Mouse (Mus musculus): ENCODE results near the gene Mthfsd. TPM values are rescaled to one million over a fixed set of nuclear protein-coding genes. Genes with fewer than 3 reads are reported as not detected.

Gene Mthfsd
- polyA plus RNA-seq, 1 experiment from 2014 or later: 45.2 TPM

DNA sequence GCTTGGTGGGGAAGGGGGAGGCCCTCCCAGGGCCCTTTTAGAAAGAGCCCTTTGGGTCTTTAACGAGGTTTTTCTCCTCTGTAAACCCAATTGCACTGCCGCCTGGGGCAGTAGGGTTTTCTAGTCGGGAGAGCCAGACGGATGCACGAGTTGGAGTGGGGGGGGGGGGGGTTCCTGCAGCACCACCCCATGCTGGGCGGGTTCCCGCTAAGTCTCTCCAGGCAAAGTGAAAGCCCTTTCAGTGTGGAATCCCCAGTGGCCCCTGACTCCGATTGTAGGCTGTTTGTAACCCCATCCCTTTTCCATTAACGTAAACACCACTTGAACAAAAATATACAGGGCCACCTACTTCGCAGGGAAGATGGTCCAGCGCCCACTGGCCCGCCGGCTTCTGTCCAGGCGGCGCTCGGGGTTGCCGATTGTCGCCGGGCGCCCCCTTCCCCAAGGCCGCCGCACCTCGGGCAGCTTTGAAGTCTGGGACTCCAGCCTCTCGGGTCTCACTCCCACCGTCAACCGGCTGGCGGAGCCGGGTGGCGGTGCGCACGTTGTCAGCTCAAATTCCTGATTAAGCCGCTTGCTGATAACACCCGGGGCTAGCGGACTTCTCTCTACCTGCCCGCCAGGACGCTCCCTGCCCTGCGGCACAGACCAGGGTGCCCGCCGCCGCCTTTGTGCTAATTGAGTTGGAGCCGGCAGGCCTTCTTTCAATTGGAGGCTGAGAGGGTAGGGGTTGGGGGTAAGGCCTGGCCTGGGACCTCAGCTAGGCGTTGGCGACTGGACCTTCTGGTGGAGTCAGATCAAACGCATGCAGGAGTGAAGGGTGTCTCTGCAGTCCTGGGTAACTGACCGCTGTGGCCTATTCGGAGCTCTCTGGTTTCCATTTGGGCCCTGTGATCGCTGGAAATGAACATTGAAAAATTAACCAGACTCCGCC lies 34.8 kb downstream of the Mthfsd start:
- Histone ChIP-seq H3K9ac (ENCODE audit: low read depth, low read length) (no peak overlapping the region), H3K4me2 (ENCODE audit: low read length) (0 out of 2 replicates have a peak overlapping the region, but pooled peaks have one; percentile 21), H3K9me3 (ENCODE audit: control insufficient read depth, low read length) (peaks cover 6% of the 10 kb centered on the region), H3K27ac (ENCODE audit: low read depth, low read length) (no peak overlapping the region), H3K4me1 (ENCODE audit: control insufficient read depth, insufficient read depth, low read depth, low read length) (no peaks in the 10 kb centered on the region), H3K36me3 (ENCODE audit: control insufficient read depth, insufficient read depth, low read length) (no peaks in the 10 kb centered on the region), H3K27me3 (replicated peaks; ENCODE audit: control insufficient read depth, insufficient read depth, low read length) (peaks cover 84% of the 10 kb centered on the region), H3K4me3 (ENCODE audit: low read length) (peak overlapping the region; percentile 8; the same call in 1 of the 2 replicates)
- ATAC-seq: no peak
- WGBS: under 1% methylated on average over 47 of the region's 48 CpGs

DNA sequence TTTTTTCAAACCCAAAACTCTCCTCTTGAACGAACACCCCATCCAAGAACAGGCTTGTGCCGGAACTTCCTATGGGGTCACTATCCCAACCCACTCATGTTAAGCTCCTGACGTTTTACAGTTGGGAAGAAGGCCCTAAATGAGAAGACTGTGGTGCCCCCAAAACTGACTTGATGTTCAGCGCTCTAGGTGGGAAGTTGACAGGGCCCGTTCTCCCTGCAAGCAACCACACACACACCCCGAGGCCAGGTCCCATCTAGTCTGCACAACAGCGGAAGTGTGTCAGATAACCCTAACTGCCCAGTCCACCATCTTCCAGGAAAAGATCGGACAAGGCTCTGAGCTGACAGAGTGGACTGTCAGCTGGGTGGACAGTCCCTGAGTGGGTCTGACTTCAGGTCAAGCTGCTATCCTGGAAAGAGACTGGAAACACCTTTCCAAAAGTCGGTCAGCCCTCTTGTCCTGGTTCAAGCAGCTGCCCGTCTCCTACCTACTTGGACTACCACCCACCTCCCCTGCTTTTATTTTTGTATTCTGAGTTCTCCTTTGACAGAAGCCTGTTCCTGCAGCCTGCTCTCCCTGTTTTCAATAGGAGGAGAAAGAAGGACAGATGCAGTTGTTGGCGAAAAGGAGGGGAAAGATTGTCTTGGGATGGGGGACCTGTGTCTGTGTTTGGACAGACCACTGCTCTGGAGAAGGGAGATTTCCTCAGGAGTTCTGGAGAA lies 35.6 kb downstream of the Mthfsd start:
- Histone ChIP-seq H3K4me1 (ENCODE audit: control insufficient read depth, insufficient read depth, low read depth, low read length) (no peaks in the 10 kb centered on the region), H3K9me3 (ENCODE audit: control insufficient read depth, low read length) (peaks cover 3% of the 10 kb centered on the region), H3K4me3 (ENCODE audit: low read length) (no peak overlapping the region), H3K27me3 (replicated peaks; ENCODE audit: control insufficient read depth, insufficient read depth, low read length) (peaks cover 77% of the 10 kb centered on the region), H3K4me2 (ENCODE audit: low read length) (no peak overlapping the region), H3K9ac (ENCODE audit: low read depth, low read length) (no peak overlapping the region), H3K36me3 (ENCODE audit: control insufficient read depth, insufficient read depth, low read length) (no peaks in the 10 kb centered on the region), H3K27ac (ENCODE audit: low read depth, low read length) (no peak overlapping the region)
- 8% methylated on average over 11 of the region's 11 CpGs for WGBS
- ATAC-seq: no peak

DNA sequence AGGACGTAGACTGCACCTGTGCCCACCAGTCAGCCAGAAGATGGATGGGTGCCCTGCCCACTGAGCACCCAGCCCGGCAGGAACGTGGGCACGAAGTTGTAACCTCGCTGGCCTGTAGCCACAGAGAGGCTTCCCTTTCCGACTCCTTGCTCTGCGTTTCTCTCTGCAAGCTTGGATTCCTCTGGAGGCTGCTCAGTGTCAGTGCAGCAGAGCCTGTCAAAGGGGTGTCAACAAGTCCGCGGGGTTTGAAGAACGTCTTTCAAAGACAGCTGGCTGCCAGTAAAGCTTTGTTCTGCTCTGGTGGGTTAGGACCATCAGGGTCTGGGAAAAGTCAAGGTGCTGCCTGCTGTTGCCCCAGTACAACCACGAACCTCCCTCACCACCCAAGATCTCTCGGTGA lies 36.7 kb downstream of the Mthfsd start:
- Histone ChIP-seq H3K4me1 (ENCODE audit: control insufficient read depth, insufficient read depth, low read depth, low read length) (no peaks in the 10 kb centered on the region), H3K9ac (ENCODE audit: low read depth, low read length) (no peak overlapping the region), H3K9me3 (ENCODE audit: control insufficient read depth, low read length) (peaks cover 3% of the 10 kb centered on the region), H3K4me3 (ENCODE audit: low read length) (no peak overlapping the region), H3K27me3 (replicated peaks; ENCODE audit: control insufficient read depth, insufficient read depth, low read length) (peaks cover 66% of the 10 kb centered on the region), H3K4me2 (ENCODE audit: low read length) (no peak overlapping the region), H3K36me3 (ENCODE audit: control insufficient read depth, insufficient read depth, low read length) (no peaks in the 10 kb centered on the region), H3K27ac (ENCODE audit: low read depth, low read length) (no peak overlapping the region)
- no peak for ATAC-seq
- WGBS: 3% methylated on average over 12 of the region's 12 CpGs

DNA sequence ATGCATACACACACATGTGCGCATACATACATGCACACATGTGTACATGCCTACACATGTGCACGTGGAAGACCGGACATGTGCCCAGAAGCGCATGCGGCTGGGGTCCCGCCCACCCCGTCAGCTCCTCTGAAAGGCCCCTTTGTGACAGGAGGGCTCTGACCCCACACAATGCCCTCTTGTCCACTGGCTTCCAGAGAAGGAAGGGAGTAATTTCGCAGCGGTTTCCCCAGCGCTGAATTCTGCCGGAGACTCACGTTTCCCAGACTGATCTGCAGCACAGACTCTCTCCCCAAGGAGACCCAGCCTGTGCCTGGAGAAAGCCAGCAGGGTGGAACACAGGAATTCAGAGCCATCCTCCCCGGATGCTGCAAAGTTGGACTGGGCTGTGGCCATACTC lies 44.5 kb downstream of the Mthfsd start:
- Histone ChIP-seq H3K27me3 (replicated peaks; ENCODE audit: control insufficient read depth, insufficient read depth, low read length) (0 out of 2 replicates have a peak, but pooled peaks cover 1% of the 10 kb centered on the region), H3K36me3 (ENCODE audit: control insufficient read depth, insufficient read depth, low read length) (no peaks in the 10 kb centered on the region), H3K9me3 (ENCODE audit: control insufficient read depth, low read length) (peaks cover 6% of the 10 kb centered on the region; the same call in 1 of the 2 replicates), H3K4me3 (ENCODE audit: low read length) (no peak overlapping the region), H3K4me2 (ENCODE audit: low read length) (no peak overlapping the region), H3K9ac (ENCODE audit: low read depth, low read length) (no peak overlapping the region), H3K4me1 (ENCODE audit: control insufficient read depth, insufficient read depth, low read depth, low read length) (peaks cover 4% of the 10 kb centered on the region; the same call in 1 of the 2 replicates), H3K27ac (ENCODE audit: low read depth, low read length) (no peak overlapping the region)
- 30% methylated on average over 13 of the region's 13 CpGs for WGBS
- ATAC-seq: no peak

DNA sequence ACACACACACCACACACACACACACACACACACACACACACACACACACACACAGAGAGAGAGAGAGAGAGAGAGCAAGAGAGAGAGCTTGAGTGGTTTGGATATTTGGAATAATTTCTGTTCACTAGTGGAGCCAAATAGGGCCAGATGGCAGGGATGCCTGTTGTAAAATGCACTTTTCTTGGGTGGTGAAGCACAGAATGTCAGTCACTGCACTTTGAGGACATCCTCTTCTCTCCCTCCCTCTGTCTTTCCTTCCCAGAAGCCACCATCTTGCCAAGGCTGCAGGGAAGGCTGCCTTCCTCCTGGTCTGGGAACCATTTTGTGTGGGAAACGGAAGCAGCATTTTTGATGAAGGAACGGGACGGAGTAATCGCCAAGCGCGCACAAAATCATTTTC lies 45.7 kb downstream of the Mthfsd start:
- Histone ChIP-seq H3K27ac (ENCODE audit: low read depth, low read length) (peak overlapping the region; percentile 36), H3K4me3 (ENCODE audit: low read length) (no peak overlapping the region), H3K4me1 (ENCODE audit: control insufficient read depth, insufficient read depth, low read depth, low read length) (peaks cover 4% of the 10 kb centered on the region; the same call in 1 of the 2 replicates), H3K36me3 (ENCODE audit: control insufficient read depth, insufficient read depth, low read length) (no peaks in the 10 kb centered on the region), H3K9ac (ENCODE audit: low read depth, low read length) (no peak overlapping the region), H3K9me3 (ENCODE audit: control insufficient read depth, low read length) (peaks cover 6% of the 10 kb centered on the region; the same call in 1 of the 2 replicates), H3K4me2 (ENCODE audit: low read length) (no peak overlapping the region), H3K27me3 (replicated peaks; ENCODE audit: control insufficient read depth, insufficient read depth, low read length) (no peaks in the 10 kb centered on the region)
- ATAC-seq: no peak
- WGBS: 60% methylated on average over 6 of the region's 6 CpGs

DNA sequence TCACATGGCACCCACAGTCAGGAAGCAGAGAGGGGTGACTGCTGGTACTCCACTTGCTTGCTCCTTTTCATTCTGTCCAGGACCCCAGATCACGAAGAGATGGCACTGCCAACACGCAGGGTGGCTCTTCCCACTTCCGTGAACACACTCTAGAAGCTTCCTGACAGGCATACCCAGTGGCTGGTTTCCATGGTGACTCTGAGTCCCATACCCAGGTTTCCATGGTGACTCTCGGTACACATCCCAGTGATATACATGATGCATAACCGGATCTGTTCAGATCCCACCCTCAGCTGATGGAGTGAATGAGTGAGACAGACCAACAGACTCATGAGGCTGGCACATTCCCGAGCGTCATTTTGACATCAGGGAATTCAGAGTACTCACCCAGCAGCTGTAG lies 49.1 kb downstream of the Mthfsd start:
- no peak overlapping the region for H3K27ac ChIP-seq (ENCODE audit: low read depth, low read length)
- H3K9me3 ChIP-seq (ENCODE audit: control insufficient read depth, low read length): peaks cover 6% of the 10 kb centered on the region; the same call in 1 of the 2 replicates
- H3K36me3 ChIP-seq (ENCODE audit: control insufficient read depth, insufficient read depth, low read length): no peaks in the 10 kb centered on the region
- WGBS: 38% methylated on average over 7 of the region's 7 CpGs
- no peak overlapping the region for H3K4me3 ChIP-seq (ENCODE audit: low read length)
- H3K4me1 ChIP-seq (ENCODE audit: control insufficient read depth, insufficient read depth, low read depth, low read length): peaks cover 4% of the 10 kb centered on the region; the same call in 1 of the 2 replicates
- ATAC-seq: peak; percentile 80
- no peak overlapping the region for H3K4me2 ChIP-seq (ENCODE audit: low read length)
- H3K9ac ChIP-seq (ENCODE audit: low read depth, low read length): no peak overlapping the region
- no peaks in the 10 kb centered on the region for H3K27me3 ChIP-seq (replicated peaks; ENCODE audit: control insufficient read depth, insufficient read depth, low read length)

DNA sequence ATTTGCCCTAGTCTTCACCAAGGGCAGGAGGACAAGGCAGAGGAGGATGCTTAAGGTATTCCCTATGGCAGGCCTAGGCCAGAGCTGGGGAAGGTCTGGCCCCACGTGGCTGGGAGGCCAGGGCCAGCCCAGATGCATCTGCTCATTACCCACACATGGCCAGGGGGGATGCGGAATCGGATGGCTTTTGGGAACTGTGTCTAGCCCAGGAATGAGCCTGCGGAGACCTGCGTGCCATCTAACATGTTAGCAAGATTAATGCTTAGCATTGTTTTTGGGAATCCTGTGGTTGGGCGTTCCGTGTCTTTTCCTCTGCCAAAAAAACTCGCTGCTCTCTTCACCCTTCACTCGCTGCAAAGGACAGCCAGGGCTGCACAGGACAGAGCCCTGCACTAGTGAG lies 50.1 kb downstream of the Mthfsd start:
- no peak overlapping the region for H3K9ac ChIP-seq (ENCODE audit: low read depth, low read length)
- peaks cover 4% of the 10 kb centered on the region; the same call in 1 of the 2 replicates for H3K4me1 ChIP-seq (ENCODE audit: control insufficient read depth, insufficient read depth, low read depth, low read length)
- ATAC-seq: no peak
- 58% methylated on average over 9 of the region's 9 CpGs for WGBS
- no peak overlapping the region for H3K4me2 ChIP-seq (ENCODE audit: low read length)
- H3K36me3 ChIP-seq (ENCODE audit: control insufficient read depth, insufficient read depth, low read length): no peaks in the 10 kb centered on the region
- H3K27me3 ChIP-seq (replicated peaks; ENCODE audit: control insufficient read depth, insufficient read depth, low read length): no peaks in the 10 kb centered on the region
- no peak overlapping the region for H3K4me3 ChIP-seq (ENCODE audit: low read length)
- peaks cover 6% of the 10 kb centered on the region; the same call in 1 of the 2 replicates for H3K9me3 ChIP-seq (ENCODE audit: control insufficient read depth, low read length)
- H3K27ac ChIP-seq (ENCODE audit: low read depth, low read length): no peak overlapping the region

DNA sequence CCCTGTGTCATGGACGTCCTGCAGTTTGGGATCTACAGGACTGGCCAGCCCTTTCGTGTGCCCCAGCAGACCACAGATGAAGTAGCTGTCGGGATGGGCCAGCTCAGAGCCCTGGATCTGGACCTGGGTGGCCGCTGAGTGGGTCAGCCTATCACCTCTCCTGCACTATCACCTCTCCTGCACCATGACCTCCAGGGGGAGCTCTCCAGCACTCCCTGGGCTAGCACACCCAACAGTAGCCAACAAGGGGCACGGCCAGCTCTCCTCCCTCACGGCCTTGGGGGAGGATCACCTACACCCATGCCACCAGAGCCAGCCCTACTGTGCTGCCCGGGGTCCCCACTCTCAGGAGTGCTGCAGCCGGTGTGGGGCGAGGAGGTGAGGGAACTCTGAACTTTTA lies 60.8 kb downstream of the Mthfsd start:
- no peak overlapping the region for H3K4me2 ChIP-seq (ENCODE audit: low read length)
- H3K9ac ChIP-seq (ENCODE audit: low read depth, low read length): no peak overlapping the region
- no peaks in the 10 kb centered on the region for H3K36me3 ChIP-seq (ENCODE audit: control insufficient read depth, insufficient read depth, low read length)
- no peaks in the 10 kb centered on the region for H3K9me3 ChIP-seq (ENCODE audit: control insufficient read depth, low read length)
- H3K27ac ChIP-seq (ENCODE audit: low read depth, low read length): no peak overlapping the region
- WGBS: 79% methylated on average over 9 of the region's 9 CpGs
- no peak for ATAC-seq
- H3K27me3 ChIP-seq (replicated peaks; ENCODE audit: control insufficient read depth, insufficient read depth, low read length): 0 out of 2 replicates have a peak, but pooled peaks cover 2% of the 10 kb centered on the region
- no peak overlapping the region for H3K4me3 ChIP-seq (ENCODE audit: low read length)
- H3K4me1 ChIP-seq (ENCODE audit: control insufficient read depth, insufficient read depth, low read depth, low read length): no peaks in the 10 kb centered on the region
